Mouse (Mus musculus) neural tube, embryonic 14.5 days (tissue): ENCODE measurements around the gene Pitpna. TPM values are rescaled to one million over a fixed set of nuclear protein-coding genes. Genes with fewer than 3 reads are reported as not detected.
"Not testable (repeated sequence)": the region's sequence is repeated elsewhere in the genome, so short reads cannot be mapped to it uniquely, and the experiment has no call there.

ENCODE experiments used
- ATAC-seq: fragments of 200-750 bp; cut with Nextera tagmentation; 2 replicates; pipeline ENCODE4 v1.8.0; 2017; ENCODE audit warnings: low read depth, mild to moderate bottlenecking, moderate TSS enrichment, moderate library complexity
- H3K27ac ChIP-seq: fragments of 300-500 bp; sonication (generic); 2 replicates; pipeline ENCODE4 v1.5.1; 2014; ENCODE audit warnings: low read depth, mild to moderate bottlenecking, control low read depth, low read length, moderate library complexity, mixed read lengths
- H3K27me3 ChIP-seq: fragments of 300-500 bp; sonication (generic); 2 replicates; pipeline ENCODE4 v1.6.1; 2014; ENCODE audit warnings: low read length; ENCODE audit not compliant: control insufficient read depth, insufficient read depth
- H3K36me3 ChIP-seq: fragments of 300-500 bp; sonication (generic); 2 replicates; pipeline ENCODE4 v1.6.1; 2014; ENCODE audit warnings: low read length, mixed read lengths; ENCODE audit not compliant: control insufficient read depth, insufficient read depth
- H3K4me1 ChIP-seq: fragments of 300-500 bp; sonication (generic); 2 replicates; pipeline ENCODE4 v1.6.1; 2014; ENCODE audit warnings: low read length; ENCODE audit not compliant: control insufficient read depth, insufficient read depth
- H3K4me2 ChIP-seq: fragments of 300-500 bp; sonication (generic); 2 replicates; pipeline ENCODE4 v1.6.1; 2014; ENCODE audit warnings: mild to moderate bottlenecking, low read depth, low read length, control low read depth
- H3K4me3 ChIP-seq: fragments of 300-500 bp; sonication (generic); 2 replicates; pipeline ENCODE4 v1.5.1; 2014; ENCODE audit warnings: low read depth, low read length, control low read depth, mixed read lengths
- H3K9ac ChIP-seq: fragments of 300-500 bp; sonication (generic); replicated peaks from 2 replicates; pipeline ENCODE4 v1.6.1; 2014; ENCODE audit warnings: low read depth, mild to moderate bottlenecking, control low read depth, low read length, mixed read lengths
- H3K9me3 ChIP-seq: fragments of 300-500 bp; sonication (generic); 2 replicates; pipeline ENCODE4 v1.6.1; 2016; ENCODE audit warnings: low read length; ENCODE audit not compliant: control insufficient read depth
- WGBS: fragments of 180-500 bp; shearing (Covaris S2); extraction: QIAGEN DNeasy Blood & Tissue Kit; methylation state at CpG from one replicate; pipeline ENCODE4 v1.1.7; 2014; 5-methylcytosine and 5-hydroxymethylcytosine counted together
- polyA plus RNA-seq: library from polyadenylated mRNA; unstranded; fragments of >200 nt; fragmentation: Nextera tagmentation; extraction: Ambion mirVana; gene quantifications from 2 replicates; pipeline ENCODE4 v1.2.1, GENCODE M21; 2014

Pitpna gene
- polyA plus RNA-seq, 1 experiment from 2014 or later, result 128 TPM

DNA sequence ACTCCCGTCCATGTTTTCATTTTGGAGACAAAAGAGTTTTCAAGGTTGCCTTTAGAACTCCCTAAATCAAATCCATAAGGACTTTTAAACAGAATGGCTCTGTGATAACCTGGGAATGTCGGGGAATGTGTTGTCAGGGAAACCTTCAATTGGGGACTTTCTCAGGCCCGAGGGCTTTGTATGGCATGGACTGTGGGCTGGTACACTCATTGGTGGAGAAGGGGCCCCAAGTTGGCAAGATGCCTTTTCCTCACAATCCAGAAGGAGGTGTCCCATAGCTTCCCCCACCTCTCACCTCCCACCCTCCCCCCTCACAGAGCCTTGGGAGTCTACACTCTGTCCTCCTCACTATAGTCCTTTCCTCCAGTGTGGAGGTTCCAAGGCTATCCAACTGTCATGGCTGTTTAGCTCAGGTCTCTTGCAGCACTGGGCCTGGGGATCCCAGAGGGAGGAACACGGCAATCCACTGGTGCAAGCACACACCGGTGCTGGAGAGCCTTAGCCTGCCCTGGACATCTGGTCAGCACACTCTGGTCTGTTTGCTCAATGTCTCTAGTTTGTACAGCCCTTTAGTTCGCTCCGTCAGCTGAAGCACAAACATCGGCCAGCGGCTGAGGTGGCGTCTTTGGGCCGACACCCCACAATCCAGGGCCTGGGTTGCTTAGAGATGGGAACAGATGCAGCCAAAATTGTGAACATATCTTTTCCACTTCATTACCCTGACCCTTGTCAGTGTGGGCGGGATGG is 37.5 kb upstream of the Pitpna start:
- Histone ChIP-seq H3K4me3 (no peak overlapping the region), H3K36me3 (peaks cover 23% of the 10 kb centered on the region), H3K9me3 (no peaks in the 10 kb centered on the region), H3K27ac (peak overlapping the region; percentile 48; the same call in 1 of the 2 replicates), H3K27me3 (no peaks in the 10 kb centered on the region), H3K4me1 (peaks cover 18% of the 10 kb centered on the region), H3K9ac (no peak overlapping the region), H3K4me2 (no peak overlapping the region)
- 48% methylated on average over 12 of the region's 12 CpGs for WGBS
- ATAC-seq, result peak; percentile 78

DNA sequence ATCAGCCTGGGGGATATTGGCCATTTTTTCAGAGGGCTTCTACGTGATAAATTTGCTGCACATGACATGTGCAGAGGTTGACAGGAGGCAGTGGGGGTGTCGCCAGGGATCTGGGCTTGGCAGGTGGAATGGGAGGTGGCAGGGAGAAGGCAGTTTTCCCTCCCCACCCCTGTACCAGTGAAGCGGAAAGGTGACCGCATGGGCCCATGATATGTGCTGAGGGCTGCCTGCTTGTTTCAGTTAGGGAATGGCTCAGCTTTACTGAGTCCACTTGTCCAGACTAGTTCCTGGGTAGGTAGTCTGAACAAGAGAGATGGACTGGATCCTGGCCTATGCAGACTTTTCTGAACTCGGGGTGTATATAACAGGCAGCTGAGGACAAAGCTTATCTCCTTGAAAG is 36.6 kb upstream of the Pitpna start:
- H3K27me3 ChIP-seq, result no peaks in the 10 kb centered on the region
- H3K27ac ChIP-seq, result no peak overlapping the region; the same call in 1 of the 2 replicates
- H3K4me1 ChIP-seq, result peaks cover 18% of the 10 kb centered on the region
- WGBS, result 84% methylated on average over 5 of the region's 5 CpGs
- no peak overlapping the region for H3K4me3 ChIP-seq
- H3K9me3 ChIP-seq, result no peaks in the 10 kb centered on the region
- ATAC-seq, result no peak
- H3K4me2 ChIP-seq, result no peak overlapping the region
- peaks cover 15% of the 10 kb centered on the region; the same call in 1 of the 2 replicates for H3K36me3 ChIP-seq
- H3K9ac ChIP-seq, result no peak overlapping the region

DNA sequence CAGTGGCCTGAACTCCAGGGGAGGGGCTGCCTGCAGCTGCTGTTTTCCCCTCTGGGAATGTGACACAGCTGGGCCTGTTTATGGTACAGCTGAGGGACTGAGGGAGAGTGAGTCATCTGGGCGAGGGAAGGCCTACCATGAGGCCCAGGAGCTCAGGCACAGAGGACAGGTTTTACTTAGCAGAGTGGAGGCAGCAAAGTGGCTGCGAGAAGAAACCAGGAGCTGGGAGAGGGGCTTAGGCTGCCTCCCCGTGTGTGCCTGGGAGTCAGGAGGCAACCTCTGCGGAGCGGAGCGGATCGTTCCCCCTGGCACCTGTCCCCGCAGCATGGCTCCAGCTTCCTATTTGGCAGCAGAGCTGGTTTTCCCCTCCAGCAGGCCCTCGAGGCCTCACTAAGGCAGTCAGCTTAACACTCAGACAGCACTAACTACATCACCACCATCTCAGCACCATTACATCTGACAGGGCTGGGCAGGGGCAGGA is 35.9 kb upstream of the Pitpna start:
- Histone ChIP-seq H3K4me2 (no peak overlapping the region), H3K9me3 (no peaks in the 10 kb centered on the region), H3K27me3 (no peaks in the 10 kb centered on the region), H3K4me3 (no peak overlapping the region), H3K4me1 (peaks cover 18% of the 10 kb centered on the region), H3K9ac (0 out of 2 replicates have a peak overlapping the region, but pooled peaks have one; percentile 21), H3K27ac (peak overlapping the region; percentile 35; the same call in 1 of the 2 replicates), H3K36me3 (peaks cover 8% of the 10 kb centered on the region; the same call in 1 of the 2 replicates)
- ATAC-seq, result peak; percentile 33; the same call in 1 of the 2 replicates
- 53% methylated on average over 9 of the region's 9 CpGs for WGBS

GRCm38 (mm10) chr11:75552906-75553482 is 34.9 kb upstream of the Pitpna start:
- peaks cover 11% of the 10 kb centered on the region; the same call in 1 of the 2 replicates for H3K36me3 ChIP-seq
- H3K4me3 ChIP-seq, result no peak overlapping the region
- no peak for ATAC-seq
- H3K27me3 ChIP-seq, result no peaks in the 10 kb centered on the region
- H3K4me2 ChIP-seq, result no peak overlapping the region
- H3K9me3 ChIP-seq, result no peaks in the 10 kb centered on the region
- WGBS, result 67% methylated on average over 7 of the region's 7 CpGs
- H3K27ac ChIP-seq, result no peak overlapping the region
- H3K9ac ChIP-seq, result no peak overlapping the region
- peaks cover 18% of the 10 kb centered on the region for H3K4me1 ChIP-seq

GRCm38 (mm10) chr11:75556006-75556405 is 31.9 kb upstream of the Pitpna start:
- ATAC-seq, H3K4me2 ChIP-seq, H3K9ac ChIP-seq, H3K4me3 ChIP-seq, H3K27ac ChIP-seq, H3K9me3 ChIP-seq, H3K27me3 ChIP-seq: not testable (repeated sequence)
- Histone ChIP-seq H3K36me3 (peaks cover 14% of the 10 kb centered on the region), H3K4me1 (peaks cover 11% of the 10 kb centered on the region)
- 94% methylated on average over 6 of the region's 6 CpGs for WGBS

DNA sequence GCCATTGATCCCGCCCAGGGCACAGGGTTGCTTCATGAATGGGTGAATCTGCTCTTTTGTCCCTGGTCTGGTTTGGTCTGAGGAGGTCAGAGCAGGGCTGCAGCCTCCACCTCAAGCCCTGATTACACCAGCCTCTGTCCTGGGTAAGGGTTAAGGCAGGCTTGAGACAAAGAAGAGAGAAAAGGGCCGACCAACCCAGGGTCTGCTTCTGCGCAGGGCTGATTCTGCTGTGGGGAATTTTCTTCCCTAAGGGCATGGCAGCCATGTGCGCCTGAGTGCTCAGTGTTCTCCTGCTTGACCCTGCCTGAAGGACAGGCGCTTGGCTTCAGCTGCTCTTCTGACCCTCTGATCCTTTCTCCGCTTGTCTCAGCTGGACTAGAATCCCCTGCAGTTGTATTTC is 30.8 kb upstream of the Pitpna start:
- WGBS, result 72% methylated on average over 6 of the region's 6 CpGs
- ATAC-seq, result no peak
- Histone ChIP-seq H3K36me3 (peaks cover 16% of the 10 kb centered on the region), H3K4me2 (no peak overlapping the region), H3K4me3 (no peak overlapping the region), H3K27ac (no peak overlapping the region), H3K27me3 (no peaks in the 10 kb centered on the region), H3K9ac (no peak overlapping the region), H3K9me3 (no peaks in the 10 kb centered on the region), H3K4me1 (peaks cover 2% of the 10 kb centered on the region)

GRCm38 (mm10) chr11:75558101-75558500 is 29.8 kb upstream of the Pitpna start:
- Histone ChIP-seq H3K9me3 (no peaks in the 10 kb centered on the region), H3K27me3 (no peaks in the 10 kb centered on the region), H3K4me2 (no peak overlapping the region), H3K4me3 (no peak overlapping the region), H3K4me1 (no peaks in the 10 kb centered on the region), H3K36me3 (peaks cover 19% of the 10 kb centered on the region), H3K27ac (no peak overlapping the region), H3K9ac (no peak overlapping the region)
- 89% methylated on average over 1 of the region's 1 CpGs for WGBS
- no peak for ATAC-seq

- H3K9ac ChIP-seq, result no peak overlapping the region
- no peaks in the 10 kb centered on the region for H3K9me3 ChIP-seq
- ATAC-seq, result no peak
- no peak overlapping the region for H3K4me2 ChIP-seq
- H3K4me3 ChIP-seq, result no peak overlapping the region
- H3K27me3 ChIP-seq, result no peaks in the 10 kb centered on the region
- H3K4me1 ChIP-seq, result no peaks in the 10 kb centered on the region
- 87% methylated on average over 8 of the region's 8 CpGs for WGBS
- H3K27ac ChIP-seq, result no peak overlapping the region
- H3K36me3 ChIP-seq, result peaks cover 18% of the 10 kb centered on the region
Measured at GRCm38 (mm10) chr11:75559870-75560504, 27.9 kb upstream of the Pitpna start.
